Mouse (Mus musculus) brain, adult 10 weeks (tissue): ENCODE data around the gene Zfp42. TPM values are rescaled to one million over a fixed set of nuclear protein-coding genes. Genes with fewer than 3 reads are reported as not detected.

Experiments used
- polyA plus RNA-seq: library from polyadenylated mRNA; stranded (reverse); fragments of 350-450 nt; fragmentation: Illumina TruSeq; extraction: RNeasy Lipid Tissue Mini Kit (QIAGEN cat#74804); gene quantifications from one replicate; pipeline ENCODE4 v1.2.3, GENCODE M21; 2015; ENCODE audit warnings: low read depth, low replicate concordance

The Zfp42 gene
- not detected for polyA plus RNA-seq

GRCm38 (mm10) chr8:43306896-43307295 is at the start of gene Zfp42:
TSS of gene Zfp42 (minus strand) at chr8:43306980.

Other genes starting within 250 kb of the Zfp42 start
- gene Triml1, start 165.5 kb downstream of the Zfp42 start, polyA plus RNA-seq, result not detected
- not detected for gene Triml2, start 126.4 kb downstream of the Zfp42 start, polyA plus RNA-seq
- not detected for gene Adam26b, start 221.1 kb upstream of the Zfp42 start, polyA plus RNA-seq